Mouse (Mus musculus): ENCODE results near the gene Ifna12. TPM values are rescaled to one million over a fixed set of nuclear protein-coding genes. Genes with fewer than 3 reads are reported as not detected.

The Ifna12 gene
- total RNA-seq (2023), result not detected

DNA sequence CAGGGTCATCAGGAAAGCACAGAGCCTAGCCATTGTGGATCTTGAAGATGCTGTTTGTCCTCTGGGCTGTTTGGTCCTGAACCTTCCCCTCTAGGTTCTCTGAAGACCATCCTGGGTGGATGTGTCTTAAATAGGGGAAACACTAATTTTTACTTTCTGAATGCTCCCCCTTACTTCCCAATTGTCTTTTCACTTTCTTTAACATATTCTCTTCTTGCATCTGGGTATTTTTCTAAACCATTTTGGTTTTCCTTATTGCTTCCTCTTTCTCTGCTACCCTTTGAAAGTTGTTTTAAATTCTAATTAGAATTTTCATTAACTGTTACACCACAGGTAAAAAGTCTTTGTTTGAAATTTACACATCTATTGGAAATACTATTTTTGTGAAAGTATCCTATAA lies at the start of gene Ifna12:
TSS of gene Ifna12 (minus strand) at position 101 of the 400 bp plus-strand sequence.

DNA sequence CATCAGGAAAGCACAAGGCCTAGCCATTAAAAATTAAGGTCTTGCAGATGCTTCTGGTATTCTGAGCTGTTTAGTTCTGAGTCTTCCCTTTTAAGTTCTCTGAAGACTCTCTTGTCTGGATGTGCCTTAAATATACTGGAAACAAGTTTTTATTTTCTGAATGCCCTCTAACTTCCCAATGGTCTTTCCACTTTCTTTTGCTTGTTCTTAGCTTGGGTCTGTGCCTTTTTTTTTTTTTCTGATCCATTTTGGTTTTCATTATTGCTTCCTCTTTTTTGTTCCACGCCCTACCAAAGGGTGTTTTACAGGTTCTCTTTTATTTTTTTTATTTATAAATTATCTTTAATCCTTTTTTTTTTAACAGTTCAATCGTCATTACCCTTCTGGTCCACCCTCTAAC lies 41.2 kb upstream of the Ifna12 start, which contains the start of gene Ifna13:
TSS of gene Ifna13 (minus strand) at position 101 of the 400 bp plus-strand sequence.

DNA sequence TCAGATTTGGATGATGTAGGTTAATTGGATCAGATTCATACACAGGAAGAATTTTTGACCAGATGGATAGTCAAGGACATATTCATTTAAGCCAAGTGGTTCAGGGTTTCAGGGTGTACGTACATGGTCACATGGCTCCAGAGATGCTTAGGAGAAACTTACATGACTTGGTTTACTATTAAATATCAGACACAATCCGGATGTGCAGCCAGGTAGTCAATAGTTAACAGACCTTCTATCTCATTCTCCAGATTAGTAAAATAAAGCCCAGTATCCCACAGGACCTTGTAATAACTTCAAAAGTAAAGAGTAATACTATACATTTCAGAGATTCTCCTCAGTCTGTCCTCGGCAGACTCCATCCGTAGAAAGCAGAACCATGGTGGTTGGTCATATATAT lies 31.1 kb upstream of the Ifna12 start, which contains the start of gene C87499:
TSS of gene C87499 (minus strand) at position 101 of the 400 bp plus-strand sequence.

DNA sequence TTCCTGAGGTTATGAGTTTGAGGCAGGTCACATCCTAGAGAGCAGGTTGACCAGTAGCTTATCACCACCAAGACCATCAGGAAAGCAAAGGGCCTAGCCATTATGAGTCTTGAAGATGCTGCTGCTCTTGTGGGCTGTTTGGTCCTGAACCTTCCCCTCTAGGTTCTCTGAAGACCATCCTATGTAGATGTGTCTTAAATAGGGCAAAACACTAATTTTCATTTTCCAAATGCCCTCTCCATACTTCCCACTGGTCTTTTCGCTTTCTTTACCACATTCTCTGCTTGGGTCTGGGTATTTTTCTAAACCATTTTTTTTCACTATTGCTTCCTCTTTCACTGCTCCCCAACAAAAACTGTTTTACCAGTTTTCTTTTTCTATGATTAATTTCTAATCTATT lies 10.9 kb downstream of the Ifna12 start, which contains the start of gene Ifna9:
TSS of gene Ifna9 (minus strand) at position 101 of the 400 bp plus-strand sequence.

DNA sequence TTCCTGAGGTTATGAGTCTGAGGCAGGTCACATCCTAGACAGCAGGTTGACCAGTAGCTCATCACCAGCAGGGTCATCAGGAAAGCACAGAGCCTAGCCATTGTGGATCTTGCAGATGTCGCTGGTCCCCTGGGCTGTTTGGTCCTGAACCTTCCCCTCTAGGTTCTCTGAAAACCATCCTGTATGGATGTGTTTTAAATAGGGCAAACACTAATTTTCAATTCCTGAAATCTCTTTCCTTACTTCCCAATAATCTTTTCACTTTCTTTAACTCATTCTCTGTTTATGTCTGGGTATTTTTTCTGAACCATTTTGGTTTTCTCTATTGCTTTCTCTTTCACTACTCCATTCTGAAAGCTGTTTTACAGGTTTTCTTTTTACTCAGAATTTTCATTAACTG lies 31.5 kb downstream of the Ifna12 start, which contains the start of gene Ifna14:
TSS of gene Ifna14 (minus strand) at position 101 of the 400 bp plus-strand sequence.

DNA sequence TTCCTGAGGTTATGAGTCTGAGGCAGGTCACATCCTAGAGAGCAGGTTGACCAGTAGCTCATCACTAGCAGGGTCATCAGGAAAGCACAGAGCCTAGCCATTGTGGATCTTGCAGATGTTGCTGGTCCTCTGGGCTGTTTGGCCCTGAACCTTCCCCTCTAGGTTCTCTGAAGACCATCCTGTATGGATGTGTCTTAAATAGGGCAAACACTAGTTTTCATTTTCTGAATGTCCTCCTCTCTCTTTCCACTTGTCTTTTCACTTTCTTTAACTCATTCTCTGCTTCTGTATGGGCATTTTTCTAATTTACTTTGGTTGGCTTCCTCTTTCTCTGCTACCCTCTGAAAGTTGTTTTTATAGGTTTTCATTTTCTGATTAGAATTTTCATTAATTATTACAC lies 45.0 kb downstream of the Ifna12 start, which contains the start of gene Ifna15:
TSS of gene Ifna15 (minus strand) at position 101 of the 400 bp plus-strand sequence.

Other genes starting within 250 kb of the Ifna12 start
- under 1 TPM in 1 of 2 experiments, not detected in 1; 0.23 TPM for gene Hacd4, start 164.4 kb downstream of the Ifna12 start, total RNA-seq (2023)
- not detected for gene Ifnb1, start 80.6 kb downstream of the Ifna12 start, total RNA-seq (2023)
- gene Ifna15, start 45.1 kb downstream of the Ifna12 start, total RNA-seq (2023), result not detected
- not detected for gene Ifna14, start 31.6 kb downstream of the Ifna12 start, total RNA-seq (2023)
- not detected for gene Ifna9, start 11.0 kb downstream of the Ifna12 start, total RNA-seq (2023)
- not detected for gene C87499, start 31.0 kb upstream of the Ifna12 start, total RNA-seq (2023)
- gene Ifna13, start 41.1 kb upstream of the Ifna12 start, total RNA-seq (2023), result not detected
- gene Ifna16, start 73.5 kb upstream of the Ifna12 start, total RNA-seq (2023), result not detected
- gene Ifna2, start 80.5 kb upstream of the Ifna12 start, total RNA-seq (2023), result not detected
- gene Ifnab, start 88.0 kb upstream of the Ifna12 start, total RNA-seq (2023), result not detected
- not detected for gene Gm26566, start 118.4 kb upstream of the Ifna12 start, total RNA-seq (2023)
- gene Klhl9, start 119.1 kb upstream of the Ifna12 start, total RNA-seq (2023), result 10 to 100 TPM; 18.7 to 20.6 TPM
- not detected for gene Gm13271, start 151.5 kb upstream of the Ifna12 start, total RNA-seq (2023)
- gene Gm13283, start 156.7 kb upstream of the Ifna12 start, total RNA-seq (2023), result not detected
- gene Gm13290, start 170.5 kb upstream of the Ifna12 start, total RNA-seq (2023), result not detected
- not detected for gene Gm13289, start 173.5 kb upstream of the Ifna12 start, total RNA-seq (2023)
- gene Gm13272, start 176.5 kb upstream of the Ifna12 start, total RNA-seq (2023), result not detected
- gene Ifnz, start 178.8 kb upstream of the Ifna12 start, total RNA-seq (2023), result not detected
- not detected for gene Gm13276, start 182.3 kb upstream of the Ifna12 start, total RNA-seq (2023)
- not detected for gene Gm13277, start 185.3 kb upstream of the Ifna12 start, total RNA-seq (2023)
- not detected for gene Gm13278, start 188.2 kb upstream of the Ifna12 start, total RNA-seq (2023)
- gene Gm13275, start 191.1 kb upstream of the Ifna12 start, total RNA-seq (2023), result not detected
- not detected for gene Gm13279, start 194.0 kb upstream of the Ifna12 start, total RNA-seq (2023)
- gene Gm13285, start 196.3 kb upstream of the Ifna12 start, total RNA-seq (2023), result not detected
- not detected for gene Gm13287, start 199.9 kb upstream of the Ifna12 start, total RNA-seq (2023)
- gene Gm13288, start 202.2 kb upstream of the Ifna12 start, total RNA-seq (2023), result not detected
- gene Ifna7, start 212.9 kb upstream of the Ifna12 start, total RNA-seq (2023), result not detected
- not detected for gene Ifna11, start 216.6 kb upstream of the Ifna12 start, total RNA-seq (2023)
- not detected for gene Ifna6, start 224.0 kb upstream of the Ifna12 start, total RNA-seq (2023)
- not detected for gene Ifna5, start 232.1 kb upstream of the Ifna12 start, total RNA-seq (2023)
- not detected for gene Ifna4, start 238.5 kb upstream of the Ifna12 start, total RNA-seq (2023)
- gene Ifna1, start 246.7 kb upstream of the Ifna12 start, total RNA-seq (2023), result not detected

Data from B cell, adult 67 days (primary cell).